ENCODE assay signal across 9 mouse cellular contexts in the genomic region with DNA sequence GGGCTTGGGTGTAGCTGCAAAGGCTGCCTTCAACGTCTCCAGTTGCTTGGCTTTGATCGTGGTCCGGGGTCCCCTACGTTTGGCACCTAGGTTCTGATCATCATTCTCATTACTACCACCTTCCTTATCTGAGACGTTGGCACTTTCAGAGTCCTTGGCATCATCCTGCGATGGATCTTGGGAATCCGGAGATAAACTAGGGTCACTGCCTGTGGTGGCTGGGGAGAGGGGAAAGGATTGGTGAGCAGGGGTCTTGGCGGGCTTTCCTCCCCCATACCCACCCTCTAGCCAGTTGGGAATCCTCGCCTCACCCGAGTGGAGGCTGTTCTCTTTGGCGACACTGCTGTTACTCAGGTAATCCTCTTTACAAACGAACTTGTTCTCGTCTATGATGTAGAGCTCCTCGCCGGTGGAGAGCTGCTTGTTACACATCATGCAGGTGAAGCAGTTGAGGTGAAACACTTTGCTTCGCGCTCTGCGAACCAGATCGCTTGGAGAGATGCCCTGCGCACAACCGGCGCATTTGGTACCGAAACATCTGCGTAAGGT. TPM values are rescaled to one million over a fixed set of nuclear protein-coding genes. Genes with fewer than 3 reads are reported as not detected.
DNase-seq lines count a peak whose midpoint lies in the region; ATAC-seq and TF ChIP-seq lines count a peak whose summit lies in the region.
"Had no signal": no experiment of that assay in that cellular context is flagged by ENCODE, and none has a peak within 500 bp of the region (broad histone marks: within the 10 kb centered on the region; RNA-seq: fewer than 3 reads in every experiment).

No protein-coding gene starts in this region.

- DNase-seq in kidney, adult 2 months: peak; percentile 19
- DNase-seq in kidney, adult 8-10 months: no peak
- peak; percentile 49 to 69 for DNase-seq in cerebellum, postnatal 10 days
- DNase-seq in right cerebral cortex, postnatal 25 days: no peak
- DNase-seq in urinary bladder, postnatal 36 days (ENCODE audit: low spot score in 2 of 2): no peak
- no peak for DNase-seq in heart, postnatal 36 days

- no peaks in the 10 kb centered on the region for H3K9me3 ChIP-seq in hindbrain, embryonic 12.5 days (replicated peaks)
- no peaks in the 10 kb centered on the region for H3K9me3 ChIP-seq in midbrain, embryonic 12.5 days

- 20% methylated on average over 24 of the region's 24 CpGs for WGBS in kidney, adult 2 months
- WGBS in hindbrain, embryonic 12.5 days: 10% methylated on average over 24 of the region's 24 CpGs
- 5% methylated on average over 24 of the region's 24 CpGs for WGBS in midbrain, embryonic 12.5 days

- peaks cover 2% of the 10 kb centered on the region; the same call in 1 of the 2 replicates for H3K36me3 ChIP-seq in kidney, adult 2 months (ENCODE audit: control insufficient read depth, insufficient read depth, low read length)
- peaks cover 3% of the 10 kb centered on the region; the same call in 1 of the 2 replicates for H3K36me3 ChIP-seq in hindbrain, embryonic 12.5 days
- H3K36me3 ChIP-seq in midbrain, embryonic 12.5 days: no peaks in the 10 kb centered on the region

- H3K9ac ChIP-seq in hindbrain, embryonic 12.5 days: peak overlapping the region; percentile 84
- H3K9ac ChIP-seq in midbrain, embryonic 12.5 days (replicated peaks): peak overlapping the region; percentile 79

- H3K27ac ChIP-seq in kidney, adult 2 months (ENCODE audit: insufficient read depth, low read depth, low read length): peak overlapping the region; percentile 93
- peak overlapping the region; percentile 77 for H3K27ac ChIP-seq in hindbrain, embryonic 12.5 days
- peak overlapping the region; percentile 81 for H3K27ac ChIP-seq in midbrain, embryonic 12.5 days (replicated peaks)

- H3K4me1 ChIP-seq in kidney, adult 2 months (ENCODE audit: control insufficient read depth, insufficient read depth, low read length): no peaks in the 10 kb centered on the region; the same call in 1 of the 2 replicates
- H3K4me1 ChIP-seq in hindbrain, embryonic 12.5 days: peaks cover 13% of the 10 kb centered on the region
- H3K4me1 ChIP-seq in midbrain, embryonic 12.5 days: peaks cover 35% of the 10 kb centered on the region

- H3K4me2 ChIP-seq in hindbrain, embryonic 12.5 days (replicated peaks): peak overlapping the region; percentile 66
- peak overlapping the region; percentile 82 for H3K4me2 ChIP-seq in midbrain, embryonic 12.5 days (replicated peaks)

- intact Hi-C loops in heart, postnatal 36 days (cut with DNase I): no loop called here

- no peak for ATAC-seq in hindbrain, embryonic 12.5 days (ENCODE audit: low FRiP score)
- ATAC-seq in midbrain, embryonic 12.5 days (ENCODE audit: low FRiP score, low read depth): no peak

- TF ChIP-seq CTCF in kidney, adult 2 months (conservative IDR thresholded peaks at IDR 0.05; ENCODE audit: insufficient read depth, insufficient read length, low read depth, low read length): no peak

- H3K27me3 ChIP-seq in kidney, adult 2 months (replicated peaks; ENCODE audit: control insufficient read depth, insufficient read depth, low read length): 0 out of 2 replicates have a peak, but pooled peaks cover 2% of the 10 kb centered on the region
- H3K27me3 ChIP-seq in hindbrain, embryonic 12.5 days: peaks cover 81% of the 10 kb centered on the region
- peaks cover 89% of the 10 kb centered on the region for H3K27me3 ChIP-seq in midbrain, embryonic 12.5 days

- TF ChIP-seq POLR2A in kidney, adult 2 months (IDR thresholded peaks at IDR 0.05; ENCODE audit: low read depth, low read length): no peak

- peak overlapping the region; percentile 93 for H3K4me3 ChIP-seq in kidney, adult 2 months (ENCODE audit: insufficient read depth, low read depth, low read length)
- peak overlapping the region; percentile 51 for H3K4me3 ChIP-seq in hindbrain, embryonic 12.5 days
- peak overlapping the region; percentile 57 for H3K4me3 ChIP-seq in midbrain, embryonic 12.5 days

RNA-seq across cellular contexts. Expression of a gene that starts 3.5 kb away (rescaled TPM):
- 12.8 and 16.7 TPM in 2 replicates for polyA plus RNA-seq in kidney, adult 2 months (2012; rRNA removed)
- 65.0 and 68.8 TPM in 2 replicates for polyA plus RNA-seq in hindbrain, embryonic 12.5 days (2016; fragmentation: Nextera tagmentation; extraction: Ambion mirVana)
- polyA plus RNA-seq in midbrain, embryonic 12.5 days (2016; fragmentation: Nextera tagmentation; extraction: Ambion mirVana): 50.5 and 55.0 TPM in 2 replicates
- total RNA-seq in heart, postnatal 36 days (2021): not detected
- polyA plus RNA-seq: lung, adult 2 months had no signal

RNA-seq across cellular contexts. Expression of a gene that starts 8.5 kb away (rescaled TPM):
- polyA plus RNA-seq in kidney, adult 2 months (2012; rRNA removed): 6.5 and 12.7 TPM in 2 replicates
- polyA plus RNA-seq in hindbrain, embryonic 12.5 days (2016; fragmentation: Nextera tagmentation; extraction: Ambion mirVana): 53.2 and 55.6 TPM in 2 replicates
- polyA plus RNA-seq in midbrain, embryonic 12.5 days (2016; fragmentation: Nextera tagmentation; extraction: Ambion mirVana): 56.6 and 58.8 TPM in 2 replicates
- total RNA-seq in heart, postnatal 36 days (2021): 10 to 100 TPM; 13.3 to 14.9 TPM

Comparison
In these comparisons a context has a peak if more than half of its experiments do, and no peak if none do; other contexts are left out.
1. DNase-seq: peak in kidney, adult 2 months (single experiment) and cerebellum, postnatal 10 days (2 of 2); none in kidney, adult 8-10 months (0 of 2), right cerebral cortex, postnatal 25 days (single experiment), urinary bladder, postnatal 36 days (0 of 2) and heart, postnatal 36 days (0 of 2).
2. Peak in every context shown above with its lines, with median percentiles within 50 percentile points of each other: H3K27ac ChIP-seq and H3K4me3 ChIP-seq.